Mouse (Mus musculus): ENCODE results near the gene Plxnc1. TPM values are rescaled to one million over a fixed set of nuclear protein-coding genes. Genes with fewer than 3 reads are reported as not detected.

The Plxnc1 gene
- total and polyA plus RNA-seq, 2 experiments from 2014 or later, result 12.9 to 78.5 TPM

DNA sequence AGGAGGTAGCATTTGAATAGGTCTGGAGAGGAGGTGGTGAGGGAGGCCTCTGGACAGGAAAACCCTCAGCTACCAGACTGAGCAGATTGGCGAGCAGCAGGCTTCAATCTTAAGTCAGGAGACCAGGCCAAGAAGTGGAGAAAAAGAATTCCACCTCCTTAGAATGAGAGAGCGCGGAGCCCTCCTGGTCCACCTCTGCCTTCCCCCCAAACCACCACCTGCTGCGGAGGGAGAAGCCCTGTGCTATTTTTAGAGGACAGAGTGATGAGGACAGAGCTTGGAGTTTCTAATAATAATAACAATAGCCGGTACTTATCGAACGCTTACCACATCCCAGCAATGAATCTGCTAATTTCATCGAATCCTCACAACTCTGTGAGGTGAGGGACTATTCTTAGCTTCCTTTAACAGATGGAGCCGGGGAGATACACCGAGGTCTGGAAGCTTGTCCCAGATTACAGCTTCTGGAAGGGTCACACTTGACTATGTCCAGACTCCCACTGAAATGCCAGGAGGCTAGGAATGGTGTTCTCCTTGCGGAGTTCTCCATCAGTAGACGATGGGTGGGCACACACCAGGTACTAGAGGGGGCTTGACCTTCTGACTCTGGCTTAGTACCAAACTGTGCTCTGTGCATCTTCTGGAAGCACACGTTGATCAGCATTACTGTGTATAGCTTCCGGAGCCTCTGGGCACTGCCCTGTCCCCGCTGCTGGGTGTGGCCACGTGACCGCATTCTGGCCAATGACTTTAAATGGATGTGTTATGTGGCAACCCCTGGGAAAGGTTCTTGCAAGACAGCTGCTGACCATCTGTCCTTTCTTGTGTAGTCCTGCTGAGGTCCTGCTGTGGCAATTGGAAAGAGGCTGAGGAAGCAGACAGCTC, 125.6 kb downstream of the Plxnc1 start:
- Histone ChIP-seq H3K4me2 (ENCODE audit: low read depth, low read length, poor library complexity, severe bottlenecking) (no peak overlapping the region), H3K9me3 (ENCODE audit: low read length) (no peaks in the 10 kb centered on the region), H3K27me3 (ENCODE audit: insufficient read depth, low read length) (no peaks in the 10 kb centered on the region), H3K4me3 (ENCODE audit: low read depth, low read length) (no peak overlapping the region), H3K4me1 (ENCODE audit: insufficient read depth, low read length) (no peaks in the 10 kb centered on the region), H3K36me3 (ENCODE audit: insufficient read depth, low read length) (peaks cover 8% of the 10 kb centered on the region), H3K9ac (replicated peaks; ENCODE audit: low read length, poor library complexity, severe bottlenecking) (no peak overlapping the region), H3K27ac (ENCODE audit: low read depth, low read length) (no peak overlapping the region)
- WGBS, result 93% methylated on average over 17 of the region's 17 CpGs
- ATAC-seq (ENCODE audit: low FRiP score), result no peak
- no peak for TF ChIP-seq CTCF (IDR thresholded peaks at IDR 0.05)
- no peak for DNase-seq (ENCODE audit: low spot score)

DNA sequence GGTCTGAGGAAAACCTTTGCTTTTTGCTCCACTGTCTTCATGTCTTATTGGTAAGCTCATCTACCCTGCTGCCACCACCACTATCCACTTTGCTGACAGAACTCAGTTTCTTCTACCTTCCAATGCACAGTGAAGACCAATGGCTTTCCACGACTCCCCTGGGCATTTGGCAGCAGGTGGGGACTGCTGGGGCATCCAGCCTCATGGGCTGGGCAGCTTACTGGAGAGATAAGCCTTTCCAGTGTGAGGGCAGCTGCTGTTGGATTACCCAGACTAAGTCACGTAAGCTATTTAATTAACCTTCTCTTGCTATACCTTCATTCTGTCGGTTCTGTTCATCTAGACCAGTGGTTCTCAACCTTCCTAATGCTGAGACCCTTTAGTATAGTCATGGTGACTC, 126.5 kb downstream of the Plxnc1 start:
- DNase-seq (ENCODE audit: low spot score), result no peak
- 84% methylated on average over 3 of the region's 3 CpGs for WGBS
- TF ChIP-seq CTCF (IDR thresholded peaks at IDR 0.05), result no peak
- no peaks in the 10 kb centered on the region for H3K4me1 ChIP-seq (ENCODE audit: insufficient read depth, low read length)
- H3K4me2 ChIP-seq (ENCODE audit: low read depth, low read length, poor library complexity, severe bottlenecking), result no peak overlapping the region
- H3K4me3 ChIP-seq (ENCODE audit: low read depth, low read length), result no peak overlapping the region
- H3K9ac ChIP-seq (replicated peaks; ENCODE audit: low read length, poor library complexity, severe bottlenecking), result no peak overlapping the region
- peaks cover 8% of the 10 kb centered on the region for H3K36me3 ChIP-seq (ENCODE audit: insufficient read depth, low read length)
- H3K27me3 ChIP-seq (ENCODE audit: insufficient read depth, low read length), result no peaks in the 10 kb centered on the region
- H3K27ac ChIP-seq (ENCODE audit: low read depth, low read length), result no peak overlapping the region
- H3K9me3 ChIP-seq (ENCODE audit: low read length), result no peaks in the 10 kb centered on the region
- ATAC-seq (ENCODE audit: low FRiP score), result no peak

DNA sequence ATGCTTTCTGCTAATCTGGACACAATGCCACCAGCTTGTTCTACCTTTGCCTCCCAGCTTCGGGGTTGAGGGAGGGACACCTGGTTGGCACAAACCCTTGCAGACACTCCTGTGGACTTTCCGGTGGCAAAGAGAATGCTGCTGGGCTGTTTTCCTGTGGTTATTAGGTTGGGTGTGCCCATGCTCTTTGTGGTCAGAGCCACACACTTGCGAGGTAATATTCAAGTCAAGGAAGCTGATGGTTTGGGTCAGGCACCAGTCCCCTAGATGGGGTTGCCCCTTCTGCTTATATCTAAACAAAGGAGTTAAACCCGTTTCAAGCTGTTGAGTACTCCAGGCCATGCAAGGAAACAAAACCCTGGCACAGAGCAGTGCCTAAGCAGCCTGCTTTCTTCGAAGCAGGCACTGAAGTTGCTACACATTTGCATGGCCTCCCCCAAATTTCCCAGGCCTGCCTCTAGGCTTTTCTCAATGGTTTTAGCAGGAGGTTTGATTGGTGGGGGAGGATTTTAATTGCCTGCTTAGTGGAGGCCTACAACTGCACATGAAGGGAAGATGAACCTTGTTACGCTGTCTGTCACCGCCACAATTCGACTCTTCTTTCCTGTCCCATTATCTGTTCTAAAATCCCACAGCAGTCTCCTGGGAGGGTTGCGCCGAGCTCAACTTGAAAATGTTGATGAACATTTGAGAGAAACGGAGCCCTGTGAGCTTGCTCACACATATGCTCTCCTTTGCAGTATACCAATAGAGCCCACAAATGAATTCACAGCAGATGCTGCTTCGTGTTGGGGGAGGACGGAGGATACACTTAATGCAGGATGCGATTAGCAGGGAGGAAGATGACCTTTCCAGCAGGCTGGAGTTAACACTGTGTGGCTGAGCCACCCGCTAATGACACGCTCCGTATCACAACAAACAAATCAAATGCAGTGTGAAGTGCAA, 132.5 kb downstream of the Plxnc1 start:
- Histone ChIP-seq H3K36me3 (ENCODE audit: insufficient read depth, low read length) (peaks cover 7% of the 10 kb centered on the region; the same call in 1 of the 2 replicates), H3K9ac (replicated peaks; ENCODE audit: low read length, poor library complexity, severe bottlenecking) (no peak overlapping the region), H3K4me3 (ENCODE audit: low read depth, low read length) (no peak overlapping the region), H3K4me1 (ENCODE audit: insufficient read depth, low read length) (no peaks in the 10 kb centered on the region), H3K27me3 (ENCODE audit: insufficient read depth, low read length) (no peaks in the 10 kb centered on the region), H3K27ac (ENCODE audit: low read depth, low read length) (no peak overlapping the region), H3K9me3 (ENCODE audit: low read length) (no peaks in the 10 kb centered on the region), H3K4me2 (ENCODE audit: low read depth, low read length, poor library complexity, severe bottlenecking) (no peak overlapping the region)
- TF ChIP-seq CTCF (IDR thresholded peaks at IDR 0.05), result no peak
- WGBS, result 57% methylated on average over 17 of the region's 17 CpGs
- DNase-seq (ENCODE audit: low spot score), result no peak
- ATAC-seq (ENCODE audit: low FRiP score), result no peak

DNA sequence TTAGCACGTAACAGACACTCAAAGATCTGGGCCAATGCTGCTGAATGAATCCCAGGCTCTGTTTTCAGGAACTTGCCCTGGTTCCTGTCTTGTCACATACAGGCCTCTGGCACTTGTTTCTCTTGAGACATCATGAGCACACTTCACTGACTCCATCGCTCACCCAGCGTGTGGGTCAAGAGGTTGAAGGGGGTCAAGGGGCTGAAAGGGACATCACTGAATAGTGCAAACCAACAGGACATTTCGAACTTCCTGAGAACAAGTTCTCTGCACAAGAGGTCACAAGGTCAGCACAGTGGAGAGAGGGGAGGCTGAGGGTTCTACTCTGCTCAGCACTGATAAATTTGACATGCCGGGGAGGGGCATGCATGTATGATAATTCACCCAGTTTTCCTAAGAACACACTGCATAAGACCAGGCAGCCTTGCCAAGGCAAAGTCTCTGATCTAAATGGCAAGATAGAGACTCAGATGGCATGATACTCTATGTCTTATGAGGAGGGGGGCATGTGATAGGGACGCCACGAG, 134.6 kb downstream of the Plxnc1 start:
- TF ChIP-seq CTCF (IDR thresholded peaks at IDR 0.05), result no peak

DNA sequence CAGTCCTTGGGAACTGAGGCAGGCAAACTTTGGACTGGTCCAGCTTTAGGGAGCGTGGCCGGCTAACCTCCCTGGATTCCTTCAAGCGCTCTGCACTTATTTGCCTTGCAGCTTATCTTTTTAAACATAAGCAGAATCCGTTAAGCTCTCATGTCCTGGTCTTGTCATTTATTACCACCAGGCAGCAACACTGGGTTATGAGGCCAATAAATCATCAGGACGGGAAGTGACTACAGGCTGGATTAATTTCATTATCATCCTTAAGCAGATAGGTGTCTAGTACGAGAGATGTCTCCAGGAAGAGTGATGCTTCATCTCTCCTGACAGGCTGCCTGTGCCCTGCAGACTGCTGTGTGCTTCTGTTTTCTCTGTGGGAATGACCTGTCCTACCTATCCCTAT, 136.4 kb downstream of the Plxnc1 start:
- WGBS, result 69% methylated on average over 6 of the region's 6 CpGs
- Histone ChIP-seq H3K36me3 (ENCODE audit: insufficient read depth, low read length) (peaks cover 7% of the 10 kb centered on the region; the same call in 1 of the 2 replicates), H3K4me3 (ENCODE audit: low read depth, low read length) (no peak overlapping the region), H3K4me2 (ENCODE audit: low read depth, low read length, poor library complexity, severe bottlenecking) (no peak overlapping the region), H3K27me3 (ENCODE audit: insufficient read depth, low read length) (no peaks in the 10 kb centered on the region), H3K27ac (ENCODE audit: low read depth, low read length) (no peak overlapping the region), H3K4me1 (ENCODE audit: insufficient read depth, low read length) (no peaks in the 10 kb centered on the region), H3K9ac (replicated peaks; ENCODE audit: low read length, poor library complexity, severe bottlenecking) (no peak overlapping the region), H3K9me3 (ENCODE audit: low read length) (no peaks in the 10 kb centered on the region)
- DNase-seq (ENCODE audit: low spot score) (no peak), ATAC-seq (ENCODE audit: low FRiP score) (no peak)
- TF ChIP-seq CTCF (IDR thresholded peaks at IDR 0.05), result no peak

More for the DNA sequence above, 134.6 kb downstream of the Plxnc1 start:
- DNase-seq (ENCODE audit: low spot score) (no peak), ATAC-seq (ENCODE audit: low FRiP score) (no peak)
- 85% methylated on average over 7 of the region's 7 CpGs for WGBS
- H3K4me2 ChIP-seq (ENCODE audit: low read depth, low read length, poor library complexity, severe bottlenecking), result no peak overlapping the region
- H3K27ac ChIP-seq (ENCODE audit: low read depth, low read length), result no peak overlapping the region
- no peak overlapping the region for H3K9ac ChIP-seq (replicated peaks; ENCODE audit: low read length, poor library complexity, severe bottlenecking)
- H3K9me3 ChIP-seq (ENCODE audit: low read length), result no peaks in the 10 kb centered on the region
- H3K36me3 ChIP-seq (ENCODE audit: insufficient read depth, low read length), result peaks cover 7% of the 10 kb centered on the region; the same call in 1 of the 2 replicates
- H3K27me3 ChIP-seq (ENCODE audit: insufficient read depth, low read length), result no peaks in the 10 kb centered on the region
- no peak overlapping the region for H3K4me3 ChIP-seq (ENCODE audit: low read depth, low read length)
- no peaks in the 10 kb centered on the region for H3K4me1 ChIP-seq (ENCODE audit: insufficient read depth, low read length)

All from midbrain, postnatal 0 days (tissue).